Mouse (Mus musculus) cerebellum, adult 2 months (tissue): ENCODE data around the gene Dclk2.

Source experiments
- CTCF ChIP-seq: fragments of 200-500 bp; IDR thresholded peaks from 2 replicates; pipeline ENCODE4 v1.5.1; 2011; ENCODE audit warnings: low read depth, mild to moderate bottlenecking, control low read depth, low read length, moderate library complexity, borderline replicate concordance; ENCODE audit not compliant: insufficient read depth
- POLR2A ChIP-seq: fragments of 200-500 bp; IDR thresholded peaks from 2 replicates; pipeline ENCODE4 v1.6.1; 2011; ENCODE audit warnings: low read length, control low read depth, borderline replicate concordance; ENCODE audit not compliant: insufficient read depth

- no peak for TF ChIP-seq POLR2A
- no peak for TF ChIP-seq CTCF
These were observed 136.6 kb downstream of the Dclk2 start for GRCm38 (mm10) chr3:86784051-86784450.
